Mouse (Mus musculus): ENCODE measurements around the gene 2310061I04Rik. TPM values are rescaled to one million over a fixed set of nuclear protein-coding genes. Genes with fewer than 3 reads are reported as not detected.

2310061I04Rik gene
- polyA plus RNA-seq, 1 experiment from 2014 or later = 28.5 TPM

GRCm38 (mm10) chr17:35869346-35870067, 27.7 kb downstream of the 2310061I04Rik start:
- Histone ChIP-seq H3K36me3 (ENCODE audit: control insufficient read depth, insufficient read depth, low read length) (peaks cover 11% of the 10 kb centered on the region), H3K4me1 (ENCODE audit: control insufficient read depth, insufficient read depth, low read length) (peaks cover 37% of the 10 kb centered on the region), H3K27me3 (ENCODE audit: control insufficient read depth, insufficient read depth, low read length) (no peaks in the 10 kb centered on the region), H3K4me3 (ENCODE audit: low read depth, low read length) (peak overlapping the region; percentile 77), H3K9ac (ENCODE audit: low read length) (peak overlapping the region; percentile 94), H3K9me3 (ENCODE audit: control insufficient read depth, low read length) (no peaks in the 10 kb centered on the region), H3K27ac (ENCODE audit: low read depth, low read length) (peak overlapping the region; percentile 54; the same call in 1 of the 2 replicates), H3K4me2 (ENCODE audit: low read depth) (peak overlapping the region; percentile 86)
- no peak for ATAC-seq (ENCODE audit: insufficient read depth, low FRiP score, low TSS enrichment)
- WGBS = 9% methylated on average over 7 of the region's 7 CpGs
- DNase-seq (ENCODE audit: low spot score) = peak; percentile 27

GRCm38 (mm10) chr17:35868961-35869345, 28.3 kb downstream of the 2310061I04Rik start:
- H3K27me3 ChIP-seq (ENCODE audit: control insufficient read depth, insufficient read depth, low read length) = no peaks in the 10 kb centered on the region
- H3K4me3 ChIP-seq (ENCODE audit: low read depth, low read length) = peak overlapping the region; percentile 77
- no peaks in the 10 kb centered on the region for H3K9me3 ChIP-seq (ENCODE audit: control insufficient read depth, low read length)
- ATAC-seq (ENCODE audit: insufficient read depth, low FRiP score, low TSS enrichment) (no peak), DNase-seq (ENCODE audit: low spot score) (no peak)
- H3K9ac ChIP-seq (ENCODE audit: low read length) = peak overlapping the region; percentile 94
- H3K4me2 ChIP-seq (ENCODE audit: low read depth) = peak overlapping the region; percentile 86
- peaks cover 7% of the 10 kb centered on the region; the same call in 1 of the 2 replicates for H3K36me3 ChIP-seq (ENCODE audit: control insufficient read depth, insufficient read depth, low read length)
- H3K4me1 ChIP-seq (ENCODE audit: control insufficient read depth, insufficient read depth, low read length) = peaks cover 37% of the 10 kb centered on the region
- WGBS = 10% methylated on average over 7 of the region's 7 CpGs
- peak overlapping the region; percentile 54; the same call in 1 of the 2 replicates for H3K27ac ChIP-seq (ENCODE audit: low read depth, low read length)

- Histone ChIP-seq H3K9me3 (ENCODE audit: control insufficient read depth, low read length) (no peaks in the 10 kb centered on the region), H3K4me2 (ENCODE audit: low read depth) (peak overlapping the region; percentile 86), H3K27me3 (ENCODE audit: control insufficient read depth, insufficient read depth, low read length) (no peaks in the 10 kb centered on the region), H3K4me3 (ENCODE audit: low read depth, low read length) (peak overlapping the region; percentile 77), H3K4me1 (ENCODE audit: control insufficient read depth, insufficient read depth, low read length) (peaks cover 32% of the 10 kb centered on the region), H3K27ac (ENCODE audit: low read depth, low read length) (peak overlapping the region; percentile 98), H3K9ac (ENCODE audit: low read length) (peak overlapping the region; percentile 94), H3K36me3 (ENCODE audit: control insufficient read depth, insufficient read depth, low read length) (peaks cover 6% of the 10 kb centered on the region; the same call in 1 of the 2 replicates)
- 46% methylated on average over 15 of the region's 17 CpGs for whole genome bisulfite sequencing
- DNase-seq (ENCODE audit: low spot score) = no peak
- ATAC-seq (ENCODE audit: insufficient read depth, low FRiP score, low TSS enrichment) = no peak
Observed at GRCm38 (mm10) chr17:35868165-35868820, 28.9 kb downstream of the 2310061I04Rik start.

GRCm38 (mm10) chr17:35866911-35867890, 30.0 kb downstream of the 2310061I04Rik start:
- H3K27ac ChIP-seq (ENCODE audit: low read depth, low read length) = peak overlapping the region; percentile 98
- peak overlapping the region; percentile 77 for H3K4me3 ChIP-seq (ENCODE audit: low read depth, low read length)
- H3K9ac ChIP-seq (ENCODE audit: low read length) = peak overlapping the region; percentile 94
- H3K4me1 ChIP-seq (ENCODE audit: control insufficient read depth, insufficient read depth, low read length) = peaks cover 28% of the 10 kb centered on the region
- no peaks in the 10 kb centered on the region for H3K9me3 ChIP-seq (ENCODE audit: control insufficient read depth, low read length)
- WGBS = 9% methylated on average over 26 of the region's 26 CpGs
- peak overlapping the region; percentile 86 for H3K4me2 ChIP-seq (ENCODE audit: low read depth)
- ATAC-seq (ENCODE audit: insufficient read depth, low FRiP score, low TSS enrichment) = no peak
- DNase-seq (ENCODE audit: low spot score) = peak; percentile 41
- no peaks in the 10 kb centered on the region for H3K27me3 ChIP-seq (ENCODE audit: control insufficient read depth, insufficient read depth, low read length)
- H3K36me3 ChIP-seq (ENCODE audit: control insufficient read depth, insufficient read depth, low read length) = peaks cover 6% of the 10 kb centered on the region; the same call in 1 of the 2 replicates

- Histone ChIP-seq H3K9me3 (ENCODE audit: control insufficient read depth, low read length) (no peaks in the 10 kb centered on the region), H3K36me3 (ENCODE audit: control insufficient read depth, insufficient read depth, low read length) (peaks cover 6% of the 10 kb centered on the region; the same call in 1 of the 2 replicates)
Observed at GRCm38 (mm10) chr17:35866281-35866831, 30.9 kb downstream of the 2310061I04Rik start.

GRCm38 (mm10) chr17:35865481-35866280, 31.6 kb downstream of the 2310061I04Rik start, which contains the start of gene Ppp1r18:
TSS of gene Ppp1r18 (plus strand) at chr17:35865593.
- Histone ChIP-seq H3K4me3 (ENCODE audit: low read depth, low read length) (peak within 1 kb of the TSS; percentile 77), H3K4me2 (ENCODE audit: low read depth) (peak within 1 kb of the TSS; percentile 86), H3K27ac (ENCODE audit: low read depth, low read length) (peak within 1 kb of the TSS; percentile 98), H3K36me3 (ENCODE audit: control insufficient read depth, insufficient read depth, low read length) (0 out of 2 replicates have a peak, but pooled peaks cover under 1% of the 10 kb centered on the region), H3K9me3 (ENCODE audit: control insufficient read depth, low read length) (no peaks in the 10 kb centered on the region), H3K9ac (ENCODE audit: low read length) (peak within 1 kb of the TSS; percentile 94), H3K27me3 (ENCODE audit: control insufficient read depth, insufficient read depth, low read length) (no peaks in the 10 kb centered on the region), H3K4me1 (ENCODE audit: control insufficient read depth, insufficient read depth, low read length) (peaks cover 28% of the 10 kb centered on the region)
- peak; percentile 65 for ATAC-seq (ENCODE audit: insufficient read depth, low FRiP score, low TSS enrichment)
- DNase-seq (ENCODE audit: low spot score) = peak; percentile 90
- under 1% methylated on average over 42 of the region's 48 CpGs for WGBS

More at GRCm38 (mm10) chr17:35866281-35866831, 30.9 kb downstream of the 2310061I04Rik start:
- ATAC-seq (ENCODE audit: insufficient read depth, low FRiP score, low TSS enrichment) = peak; percentile 62
- H3K27ac ChIP-seq (ENCODE audit: low read depth, low read length) = peak overlapping the region; percentile 98
- H3K4me3 ChIP-seq (ENCODE audit: low read depth, low read length) = peak overlapping the region; percentile 77
- H3K4me2 ChIP-seq (ENCODE audit: low read depth) = peak overlapping the region; percentile 86
- DNase-seq (ENCODE audit: low spot score) = no peak
- H3K4me1 ChIP-seq (ENCODE audit: control insufficient read depth, insufficient read depth, low read length) = peaks cover 28% of the 10 kb centered on the region
- no peaks in the 10 kb centered on the region for H3K27me3 ChIP-seq (ENCODE audit: control insufficient read depth, insufficient read depth, low read length)
- 0% methylated on average over 30 of the region's 38 CpGs for WGBS
- H3K9ac ChIP-seq (ENCODE audit: low read length) = peak overlapping the region; percentile 94

- H3K9me3 ChIP-seq (ENCODE audit: control insufficient read depth, low read length) = no peaks in the 10 kb centered on the region
- 22% methylated on average over 10 of the region's 10 CpGs for WGBS
- H3K9ac ChIP-seq (ENCODE audit: low read length) = peak overlapping the region; percentile 94
- H3K27me3 ChIP-seq (ENCODE audit: control insufficient read depth, insufficient read depth, low read length) = no peaks in the 10 kb centered on the region
- peak overlapping the region; percentile 77 for H3K4me3 ChIP-seq (ENCODE audit: low read depth, low read length)
- no peaks in the 10 kb centered on the region for H3K36me3 ChIP-seq (ENCODE audit: control insufficient read depth, insufficient read depth, low read length)
- H3K27ac ChIP-seq (ENCODE audit: low read depth, low read length) = peak overlapping the region; percentile 98
- H3K4me2 ChIP-seq (ENCODE audit: low read depth) = peak overlapping the region; percentile 86
- peak; percentile 4 for DNase-seq (ENCODE audit: low spot score)
- ATAC-seq (ENCODE audit: insufficient read depth, low FRiP score, low TSS enrichment) = no peak
- peaks cover 25% of the 10 kb centered on the region for H3K4me1 ChIP-seq (ENCODE audit: control insufficient read depth, insufficient read depth, low read length)
Observed at GRCm38 (mm10) chr17:35864832-35865353, 32.3 kb downstream of the 2310061I04Rik start.
